Mouse (Mus musculus): Measurements from ENCODE around the gene Moap1.

The Moap1 gene

GRCm38 (mm10) chr12:102725146-102725545, 18.3 kb downstream of the Moap1 start:
- ChIA-PET CTCF (interaction anchor here (0.6 to 7.5 kb wide), 6 partner anchors 10 to 220 kb away, joined by 3 to 68 read pairs (median 4); no protein-coding TSS in a partner anchor), POLR2A (interaction anchor here in 3 of 4 experiments (0.6 to 32.5 kb wide), 11 partner anchors 11 to 767 kb away, joined by 3 to 1125 read pairs (median 11); partner anchors contain the start of genes Golga5 (in 2 of the 3), Itpk1 (in 2 of the 3), Moap1 (in 2 of the 3) and Tmem251 (in 2 of the 3))

DNA sequence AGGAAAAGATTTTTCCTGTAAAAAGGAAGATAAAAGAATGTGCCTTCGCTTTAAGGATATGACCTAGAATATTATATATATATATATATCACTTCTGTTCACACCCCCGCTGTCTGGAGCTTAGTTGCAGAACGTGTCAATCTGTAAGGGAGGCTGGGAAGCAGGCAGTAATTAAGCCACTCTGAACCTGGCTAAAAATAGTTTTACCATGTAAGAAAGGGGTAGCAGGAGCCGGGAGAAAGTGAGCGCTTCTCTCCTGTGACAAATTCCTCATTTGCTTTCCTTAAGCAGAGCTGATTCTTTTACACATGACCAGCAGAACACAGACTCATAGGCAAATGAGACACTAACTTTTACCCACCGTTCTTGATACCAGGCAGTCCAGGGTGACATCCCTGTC, 19.6 kb downstream of the Moap1 start:
- ChIA-PET CTCF (interaction anchor here in 2 of 4 experiments (0.7 to 8.2 kb wide), 8 partner anchors 9 to 255 kb away, joined by 3 to 68 read pairs (median 10); partner anchors contain the start of genes Itpk1 (in 2 of the 2) and Golga5 (in 1 of the 2)), POLR2A (interaction anchor here in 3 of 4 experiments (1.2 to 32.5 kb wide), 9 partner anchors 8 to 255 kb away, joined by 3 to 1125 read pairs (median 17); partner anchors contain the start of genes Itpk1 (in 2 of the 3), Gm28051 (in 1 of the 3), Gon7 (in 1 of the 3) and Moap1 (in 1 of the 3))

DNA sequence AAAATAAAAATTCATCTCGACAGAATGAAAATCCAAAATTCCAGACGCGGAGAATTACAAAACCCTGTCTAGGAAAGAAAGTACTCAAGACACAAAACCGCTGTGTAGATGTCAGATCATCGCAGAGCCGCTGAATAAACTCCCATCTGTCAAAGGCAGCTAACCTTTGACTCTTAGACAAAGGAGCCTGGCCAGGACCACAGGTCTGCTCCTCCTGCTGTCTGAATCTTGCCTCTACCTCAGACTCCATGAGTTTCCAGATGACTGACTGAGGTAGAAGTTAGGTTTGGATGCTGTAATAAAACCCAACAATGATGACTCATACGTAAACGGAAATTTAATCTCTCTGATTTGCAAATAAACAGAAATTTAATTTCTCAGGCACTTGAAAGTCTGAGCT, 20.5 kb downstream of the Moap1 start:
- ChIA-PET CTCF (interaction anchor here in 3 of 4 experiments (0.7 to 8.2 kb wide), 18 partner anchors 7 to 254 kb away, joined by 3 to 68 read pairs (median 6); partner anchors contain the start of genes Itpk1 (in 3 of the 3) and Golga5 (in 1 of the 3)), POLR2A (interaction anchor here in 3 of 4 experiments (0.5 to 33.8 kb wide), 14 partner anchors 2 to 284 kb away, joined by 3 to 1125 read pairs (median 8); partner anchors contain the start of genes Itpk1 (in 2 of the 3), Moap1 (in 2 of the 3), Tmem251 (in 2 of the 3) and Lgmn (in 1 of the 3))

DNA sequence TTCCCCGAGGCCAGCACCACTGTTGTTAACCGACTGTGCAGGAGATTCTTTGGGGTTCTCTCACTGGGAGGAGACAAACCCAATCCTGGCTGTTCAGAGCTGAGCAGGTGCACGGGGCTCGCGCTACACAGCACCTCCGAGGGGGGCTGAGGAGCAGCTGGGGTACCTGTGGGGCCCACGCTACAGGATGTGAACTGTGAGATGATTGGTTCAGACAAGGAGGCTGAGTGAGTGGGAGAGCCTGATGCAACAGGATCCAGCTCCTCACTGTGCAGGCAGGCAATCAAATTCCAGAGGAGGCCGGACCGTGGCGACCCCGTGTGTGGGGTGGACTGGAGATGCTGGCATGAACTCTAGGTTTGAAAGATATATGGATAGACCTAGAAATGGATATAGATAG, 21.0 kb downstream of the Moap1 start:
- POLR2A ChIA-PET, result interaction anchor here (0.5 to 33.8 kb wide), 21 partner anchors 3 to 757 kb away, joined by 3 to 1125 read pairs (median 4); partner anchors contain the start of genes Itpk1 (in 2 of the 4), Moap1 (in 2 of the 4), Tmem251 (in 2 of the 4) and Chga (in 1 of the 4)
- CTCF ChIA-PET, result interaction anchor here (0.5 to 8.2 kb wide), 21 partner anchors 8 to 223 kb away, joined by 3 to 68 read pairs (median 5); partner anchors contain the start of genes Itpk1 (in 3 of the 4), Moap1 (in 1 of the 4) and Tmem251 (in 1 of the 4)

DNA sequence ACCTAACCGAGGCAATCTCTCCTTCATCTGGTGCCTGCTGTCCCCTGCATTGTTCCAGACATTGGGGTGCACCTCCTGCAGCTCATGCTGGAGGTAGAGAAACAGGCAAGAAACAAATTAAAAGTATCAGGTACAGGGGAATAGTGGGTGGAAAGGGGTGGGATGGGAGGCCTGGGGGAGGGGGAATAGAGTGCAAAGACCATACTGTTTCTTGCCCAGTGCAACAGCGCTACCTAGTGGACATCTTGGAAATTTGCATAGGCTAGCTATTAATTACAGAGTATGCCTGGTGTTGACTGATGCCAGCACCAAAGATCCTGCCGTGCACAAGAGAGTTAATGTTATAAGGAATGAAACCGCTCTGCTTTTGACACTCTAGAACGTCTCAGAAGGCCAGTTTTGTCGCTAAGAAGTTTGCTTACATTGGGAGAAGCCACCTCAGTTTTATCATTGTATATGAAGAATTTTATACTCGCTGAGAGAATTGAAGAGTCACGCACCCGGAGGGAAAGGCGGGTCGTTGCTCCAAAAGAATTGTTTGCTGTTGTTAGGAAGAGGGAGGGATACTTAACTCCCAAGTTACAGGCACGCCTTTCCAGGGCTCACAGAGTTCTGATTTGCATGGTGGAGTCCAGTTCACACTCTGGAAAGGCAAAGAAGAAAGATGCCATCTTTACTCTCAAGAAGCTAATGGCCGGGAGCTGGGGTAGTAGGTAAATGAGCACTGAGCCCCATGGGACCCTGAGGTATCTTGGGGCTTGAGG, 23.7 kb downstream of the Moap1 start:
- CTCF ChIA-PET, result interaction anchor here (0.5 to 8.2 kb wide), 62 partner anchors 9 to 1900 kb away, joined by 3 to 68 read pairs (median 4); partner anchors contain the start of genes Itpk1 (in 2 of the 4), Golga5 (in 1 of the 4), Moap1 (in 1 of the 4) and Tmem251 (in 1 of the 4)
- POLR2A ChIA-PET, result interaction anchor here (0.6 to 33.8 kb wide), 29 partner anchors 5 to 371 kb away, joined by 3 to 1125 read pairs (median 4); partner anchors contain the start of genes Itpk1 (in 3 of the 4), Moap1 (in 2 of the 4), Tmem251 (in 2 of the 4) and Gm28051 (in 1 of the 4)

DNA sequence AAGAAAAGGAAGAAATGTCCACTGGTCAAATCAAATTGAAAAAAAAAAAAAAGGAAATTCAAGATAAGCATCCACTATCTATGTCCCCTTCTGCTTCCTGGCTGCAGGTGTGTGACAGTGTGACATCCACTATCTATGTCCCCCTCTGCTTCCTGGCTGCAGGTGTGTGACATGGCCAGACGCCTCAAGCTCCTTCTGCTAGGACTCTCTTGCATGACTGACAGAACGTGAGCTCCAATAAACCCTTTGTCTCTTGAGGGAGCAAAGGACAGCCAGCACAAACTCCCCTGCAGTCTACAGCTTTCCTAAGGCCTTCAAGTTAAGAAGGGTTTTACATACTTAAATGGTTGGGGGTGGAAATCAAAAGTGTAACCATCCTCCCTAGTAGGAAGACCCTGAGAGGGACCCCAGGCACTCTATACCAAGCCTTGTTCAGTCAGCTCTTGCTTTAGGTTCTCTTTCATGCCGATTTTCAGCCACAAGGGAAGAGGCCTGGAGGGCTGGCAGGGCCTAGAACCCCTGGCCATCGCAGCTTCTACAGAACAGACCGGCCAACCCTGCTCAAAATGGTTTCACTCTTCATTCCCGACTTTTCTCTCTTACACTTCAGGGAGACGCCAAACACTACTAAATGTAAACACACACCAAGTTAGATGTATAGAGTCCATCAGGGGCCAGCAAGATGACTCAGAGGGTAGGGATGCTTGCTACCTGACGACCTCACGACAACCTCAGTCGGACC, 28.6 kb downstream of the Moap1 start:
- CTCF ChIA-PET, result interaction anchor here (0.6 to 3.1 kb wide), 22 partner anchors 8 to 802 kb away, joined by 3 to 38 read pairs (median 5); partner anchors contain the start of genes Itpk1 (in 3 of the 4), Moap1 (in 1 of the 4), Tmem251 (in 1 of the 4) and Trip11 (in 1 of the 4)
- POLR2A ChIA-PET, result interaction anchor here (0.6 to 33.8 kb wide), 39 partner anchors 8 to 850 kb away, joined by 3 to 1125 read pairs (median 5); partner anchors contain the start of genes Itpk1 (in 3 of the 4), Golga5 (in 2 of the 4), Gm28051 (in 1 of the 4) and Gon7 (in 1 of the 4)

GRCm38 (mm10) chr12:102714116-102714515, 29.3 kb downstream of the Moap1 start:
- ChIA-PET POLR2A (interaction anchor here (0.6 to 33.8 kb wide), 40 partner anchors 8 to 851 kb away, joined by 3 to 1125 read pairs (median 5); partner anchors contain the start of genes Itpk1 (in 3 of the 4), Golga5 (in 2 of the 4), Gm28051 (in 1 of the 4) and Gon7 (in 1 of the 4)), CTCF (interaction anchor here (0.6 to 3.1 kb wide), 25 partner anchors 8 to 801 kb away, joined by 3 to 38 read pairs (median 4); partner anchors contain the start of genes Itpk1 (in 4 of the 4), Moap1 (in 1 of the 4), Tmem251 (in 1 of the 4) and Trip11 (in 1 of the 4))

GRCm38 (mm10) chr12:102713153-102713865, 30.2 kb downstream of the Moap1 start:
- CTCF ChIA-PET, result interaction anchor here (0.6 to 3.1 kb wide), 18 partner anchors 8 to 214 kb away, joined by 3 to 38 read pairs (median 4); partner anchors contain the start of genes Itpk1 (in 4 of the 4), Moap1 (in 1 of the 4) and Tmem251 (in 1 of the 4)
- POLR2A ChIA-PET, result interaction anchor here in 3 of 4 experiments (0.6 to 33.8 kb wide), 37 partner anchors 7 to 273 kb away, joined by 3 to 1125 read pairs (median 4); partner anchors contain the start of genes Itpk1 (in 3 of the 3), Gm28051 (in 2 of the 3), Gon7 (in 2 of the 3) and Moap1 (in 2 of the 3)

DNA sequence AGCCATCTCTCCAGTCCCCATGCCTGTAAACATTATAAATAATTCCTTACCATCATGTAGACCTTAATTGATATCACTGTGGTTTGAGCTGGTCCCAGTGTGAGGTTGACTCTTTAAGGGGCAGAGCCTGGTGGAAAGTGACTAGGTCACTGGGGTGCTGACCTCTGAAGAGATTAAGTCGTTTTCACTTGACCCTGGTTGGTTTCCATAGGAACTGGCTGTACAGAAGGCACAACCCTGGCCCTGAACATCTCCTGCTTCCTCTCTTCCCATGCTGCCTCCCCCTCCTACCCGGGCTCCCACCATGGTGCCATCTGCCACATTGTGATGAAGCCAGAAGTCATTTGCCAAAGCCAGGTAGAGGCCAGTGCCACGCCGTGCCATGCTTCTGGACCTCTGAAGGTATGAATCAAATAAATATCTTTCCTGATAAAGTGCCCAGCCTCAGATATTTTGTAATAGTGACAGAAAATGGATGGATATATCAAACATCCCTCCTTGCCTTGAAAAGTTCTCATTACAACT, 32.5 kb downstream of the Moap1 start:
- ChIA-PET CTCF (interaction anchor here in 3 of 4 experiments (0.6 to 1.0 kb wide), 3 partner anchors 8 to 155 kb away, joined by 3 read pairs; no protein-coding TSS in a partner anchor), POLR2A (interaction anchor here in 2 of 4 experiments (0.5 to 33.8 kb wide), 11 partner anchors 5 to 143 kb away, joined by 3 to 1125 read pairs (median 6); partner anchors contain the start of genes Itpk1 (in 2 of the 2), Gm28051 (in 1 of the 2), Gon7 (in 1 of the 2) and Moap1 (in 1 of the 2))

- CTCF ChIA-PET, result interaction anchor here in 2 of 4 experiments (0.6 to 6.0 kb wide), 5 partner anchors 9 to 174 kb away, joined by 3 to 58 read pairs (median 3); no protein-coding TSS in a partner anchor
Measured at GRCm38 (mm10) chr12:102709896-102710295, 33.6 kb downstream of the Moap1 start.

GRCm38 (mm10) chr12:102708220-102708619, 35.2 kb downstream of the Moap1 start:
- ChIA-PET CTCF (interaction anchor here in 3 of 4 experiments (0.6 to 6.0 kb wide), 12 partner anchors 11 to 208 kb away, joined by 3 to 58 read pairs (median 6); no protein-coding TSS in a partner anchor), POLR2A (interaction anchor here in 3 of 4 experiments (0.6 to 33.8 kb wide), 22 partner anchors 9 to 316 kb away, joined by 3 to 1125 read pairs (median 3); partner anchors contain the start of genes Moap1 (in 2 of the 3), Tmem251 (in 2 of the 3), Gm28051 (in 1 of the 3) and Gon7 (in 1 of the 3))

More at GRCm38 (mm10) chr12:102709896-102710295, 33.6 kb downstream of the Moap1 start:
- POLR2A ChIA-PET, result interaction anchor here in 2 of 4 experiments (0.8 to 33.8 kb wide), 9 partner anchors 4 to 142 kb away, joined by 3 to 1125 read pairs (median 5); partner anchors contain the start of genes Moap1 (in 2 of the 2), Tmem251 (in 2 of the 2), Gm28051 (in 1 of the 2) and Gon7 (in 1 of the 2)

- ChIA-PET POLR2A (interaction anchor here in 2 of 4 experiments (0.8 to 33.8 kb wide), 24 partner anchors 9 to 1672 kb away, joined by 3 to 1125 read pairs (median 5); partner anchors contain the start of genes Moap1 (in 2 of the 2), Tmem251 (in 2 of the 2), Gm28051 (in 1 of the 2) and Gon7 (in 1 of the 2)), CTCF (interaction anchor here in 3 of 4 experiments (0.5 to 6.0 kb wide), 7 partner anchors 12 to 207 kb away, joined by 3 to 58 read pairs (median 7); no protein-coding TSS in a partner anchor)
Measured at GRCm38 (mm10) chr12:102706833-102707463, 36.5 kb downstream of the Moap1 start.

- POLR2A ChIA-PET, result interaction anchor here in 3 of 4 experiments (0.6 to 33.8 kb wide), 30 partner anchors 8 to 618 kb away, joined by 3 to 1125 read pairs (median 5); partner anchors contain the start of genes Moap1 (in 2 of the 3), Tmem251 (in 2 of the 3), Gm28051 (in 1 of the 3) and Gon7 (in 1 of the 3)
- CTCF ChIA-PET, result interaction anchor here (0.5 to 6.0 kb wide), 17 partner anchors 8 to 206 kb away, joined by 3 to 58 read pairs (median 7); partner anchors contain the start of genes Gm28051 (in 1 of the 4), Gon7 (in 1 of the 4), Moap1 (in 1 of the 4) and Tmem251 (in 1 of the 4)
Measured at GRCm38 (mm10) chr12:102705906-102706640, 37.4 kb downstream of the Moap1 start.

All from embryonic stem cell, embryonic (primary cell).